Mouse (Mus musculus) liver, adult 2 months (tissue): Measurements from ENCODE around the gene Pdcd7. TPM values are rescaled to one million over a fixed set of nuclear protein-coding genes. Genes with fewer than 3 reads are reported as not detected.
"Not testable (repeated sequence)": the region's sequence is repeated elsewhere in the genome, so short reads cannot be mapped to it uniquely, and the experiment has no call there.

Source experiments
- DNase-seq: peaks from one replicate; pipeline ENCODE4 v3.0.0-alpha.2; 2011; ENCODE audit warnings: low read depth, low spot score; ENCODE audit errors: extremely low read depth
- H3K27ac ChIP-seq: fragments of 200-500 bp; replicated peaks from 2 replicates; pipeline ENCODE4 v1.5.1; 2012; ENCODE audit warnings: low read depth, mild to moderate bottlenecking, control low read depth, inconsistent platforms, low read length; ENCODE audit not compliant: insufficient read depth
- H3K27me3 ChIP-seq: fragments of 200-500 bp; 2 replicates; pipeline ENCODE4 v1.6.1; 2012; ENCODE audit warnings: mild to moderate bottlenecking, moderate library complexity, low read length, inconsistent platforms; ENCODE audit not compliant: control insufficient read depth, insufficient read depth
- H3K36me3 ChIP-seq: fragments of 200-500 bp; 2 replicates; pipeline ENCODE4 v1.6.1; 2012; ENCODE audit warnings: low read length, inconsistent platforms; ENCODE audit not compliant: control insufficient read depth, insufficient read depth
- H3K4me1 ChIP-seq: fragments of 200-500 bp; 2 replicates; pipeline ENCODE4 v1.6.1; 2011; ENCODE audit warnings: low read length; ENCODE audit not compliant: control insufficient read depth, insufficient read depth
- H3K4me3 ChIP-seq: fragments of 200-500 bp; 2 replicates; pipeline ENCODE4 v1.5.1; 2011; ENCODE audit warnings: low read depth, mild to moderate bottlenecking, control low read depth, low read length, moderate library complexity; ENCODE audit not compliant: insufficient read depth
- H3K79me2 ChIP-seq: fragments of 200-500 bp; 2 replicates; pipeline ENCODE4 v1.6.1; 2012; ENCODE audit warnings: inconsistent platforms, mild to moderate bottlenecking, low read length, moderate library complexity; ENCODE audit not compliant: control insufficient read depth, insufficient read depth
- H3K9ac ChIP-seq: fragments of 200-500 bp; 2 replicates; pipeline ENCODE4 v1.6.1; 2012; ENCODE audit warnings: low read depth, mild to moderate bottlenecking, control low read depth, inconsistent platforms, low read length
- CTCF ChIP-seq: fragments of 200-500 bp; IDR thresholded peaks from 2 replicates; pipeline ENCODE4 v1.5.1; 2011; ENCODE audit warnings: low read depth, low read length, control low read depth
- POLR2A ChIP-seq: fragments of 200-500 bp; IDR thresholded peaks from 2 replicates; pipeline ENCODE4 v1.6.1; 2011; ENCODE audit warnings: low read length, control low read depth; ENCODE audit not compliant: insufficient read depth; ENCODE audit errors: extremely low read depth
- WGBS: fragments of 180-500 bp; shearing (Covaris S2); methylation state at CpG from one replicate; pipeline ENCODE4 v1.1.7; 2018; 5-methylcytosine and 5-hydroxymethylcytosine counted together
- polyA plus RNA-seq: library from polyadenylated mRNA; depleted of rRNA; stranded (reverse); fragments of >200 nt; gene quantifications from 2 replicates; pipeline ENCODE4 v1.2.3, GENCODE M21; 2012
- total RNA-seq: library from RNA; depleted of rRNA; stranded (reverse); fragments of >200 nt; gene quantifications from 2 replicates; pipeline ENCODE4 v1.2.3, GENCODE M21; 2014

The Pdcd7 gene
- total and polyA plus RNA-seq, 2 experiments, result 4.5 to 5.6 TPM

- Histone ChIP-seq H3K27ac (no peak overlapping the region), H3K4me3 (no peak overlapping the region), H3K79me2 (no peaks in the 10 kb centered on the region; the same call in 1 of the 2 replicates), H3K27me3 (no peaks in the 10 kb centered on the region), H3K9ac (no peak overlapping the region), H3K4me1 (no peaks in the 10 kb centered on the region), H3K36me3 (peaks cover 71% of the 10 kb centered on the region)
- DNase-seq, result peak; percentile 66
- TF ChIP-seq CTCF, result no peak
- 32% methylated on average over 11 of the region's 11 CpGs for WGBS
These were observed 23.5 kb upstream of the Pdcd7 start for GRCm38 (mm10) chr9:65322255-65322900.

- Histone ChIP-seq H3K27ac (no peak overlapping the region), H3K36me3 (peaks cover 76% of the 10 kb centered on the region), H3K4me3 (no peak overlapping the region), H3K9ac (no peak overlapping the region), H3K27me3 (no peaks in the 10 kb centered on the region), H3K4me1 (no peaks in the 10 kb centered on the region), H3K79me2 (no peaks in the 10 kb centered on the region)
- no peak for DNase-seq
- TF ChIP-seq POLR2A, result no peak
- no peak for TF ChIP-seq CTCF
These were observed 19.9 kb upstream of the Pdcd7 start for GRCm38 (mm10) chr9:65325971-65326370.

- Histone ChIP-seq H3K27me3 (no peaks in the 10 kb centered on the region), H3K4me3 (no peak overlapping the region), H3K79me2 (no peaks in the 10 kb centered on the region), H3K27ac (no peak overlapping the region), H3K9ac (no peak overlapping the region), H3K36me3 (peaks cover 76% of the 10 kb centered on the region), H3K4me1 (no peaks in the 10 kb centered on the region)
- no peak for TF ChIP-seq CTCF
- no peak for TF ChIP-seq POLR2A
- WGBS, result 90% methylated on average over 2 of the region's 2 CpGs
- DNase-seq, result no peak
These were observed 18.5 kb upstream of the Pdcd7 start for GRCm38 (mm10) chr9:65327371-65327770.

- Histone ChIP-seq H3K36me3 (peaks cover 25% of the 10 kb centered on the region), H3K79me2 (no peaks in the 10 kb centered on the region), H3K27ac (no peak overlapping the region), H3K9ac (no peak overlapping the region), H3K4me3 (no peak overlapping the region), H3K27me3 (no peaks in the 10 kb centered on the region), H3K4me1 (no peaks in the 10 kb centered on the region)
- TF ChIP-seq CTCF (no peak), POLR2A (no peak)
- no peak for DNase-seq
- 96% methylated on average over 5 of the region's 5 CpGs for WGBS
These were observed 11.9 kb upstream of the Pdcd7 start for GRCm38 (mm10) chr9:65333958-65334357.

GRCm38 (mm10) chr9:65339146-65339545, 6.8 kb upstream of the Pdcd7 start:
- Histone ChIP-seq H3K27me3 (no peaks in the 10 kb centered on the region), H3K9ac (no peak overlapping the region), H3K27ac (no peak overlapping the region), H3K36me3 (no peaks in the 10 kb centered on the region), H3K4me3 (no peak overlapping the region), H3K79me2 (no peaks in the 10 kb centered on the region), H3K4me1 (no peaks in the 10 kb centered on the region)
- DNase-seq, result no peak
- TF ChIP-seq POLR2A, result no peak
- WGBS, result 74% methylated on average over 4 of the region's 4 CpGs

GRCm38 (mm10) chr9:65340414-65340813, 5.5 kb upstream of the Pdcd7 start:
- TF ChIP-seq CTCF (no peak), POLR2A (no peak)
- WGBS, result 87% methylated on average over 2 of the region's 2 CpGs
- H3K27ac ChIP-seq, result no peak overlapping the region
- DNase-seq, result no peak
- no peaks in the 10 kb centered on the region for H3K27me3 ChIP-seq
- H3K79me2 ChIP-seq, result no peaks in the 10 kb centered on the region
- no peaks in the 10 kb centered on the region for H3K4me1 ChIP-seq
- no peaks in the 10 kb centered on the region for H3K36me3 ChIP-seq
- H3K4me3 ChIP-seq, result no peak overlapping the region
- H3K9ac ChIP-seq, result no peak overlapping the region

- DNase-seq, result not testable (repeated sequence)
These were observed 465 bp upstream of the Pdcd7 start for GRCm38 (mm10) chr9:65345439-65345838.

More at GRCm38 (mm10) chr9:65345439-65345838, 465 bp upstream of the Pdcd7 start:
- H3K9ac ChIP-seq, result peak overlapping the region; percentile 42; the same call in 1 of the 2 replicates
- peak overlapping the region; percentile 48; the same call in 1 of the 2 replicates for H3K4me3 ChIP-seq
- not testable (repeated sequence) for H3K27me3 ChIP-seq, H3K4me1 ChIP-seq, H3K36me3 ChIP-seq
- 71% methylated on average over 11 of the region's 11 CpGs for WGBS
- peaks cover 24% of the 10 kb centered on the region; the same call in 1 of the 2 replicates for H3K79me2 ChIP-seq
- H3K27ac ChIP-seq, result peak overlapping the region; percentile 39
